Mouse (Mus musculus) limb, embryonic 10.5 days (tissue): ENCODE results near the gene Abca1. TPM values are rescaled to one million over a fixed set of nuclear protein-coding genes. Genes with fewer than 3 reads are reported as not detected.

Experiments used
- DNase-seq: peaks from one replicate; pipeline ENCODE4 v3.0.0-alpha.2; 2017; ENCODE audit warnings: low spot score
- H3K27ac ChIP-seq: fragments of 300-500 bp; sonication (generic); 2 replicates; pipeline ENCODE4 v1.5.1; 2016; ENCODE audit warnings: mild to moderate bottlenecking
- H3K27me3 ChIP-seq: fragments of 300-500 bp; sonication (generic); 2 replicates; pipeline ENCODE4 v1.6.1; 2016; ENCODE audit warnings: low read depth, mild to moderate bottlenecking; ENCODE audit not compliant: poor library complexity, severe bottlenecking
- H3K36me3 ChIP-seq: fragments of 300-500 bp; sonication (generic); 2 replicates; pipeline ENCODE4 v1.6.1; 2016; ENCODE audit warnings: mild to moderate bottlenecking, moderate library complexity
- H3K4me1 ChIP-seq: fragments of 300-500 bp; sonication (generic); 2 replicates; pipeline ENCODE4 v1.6.1; 2016
- H3K4me3 ChIP-seq: fragments of 300-500 bp; sonication (generic); 2 replicates; pipeline ENCODE4 v1.5.1; 2016; ENCODE audit warnings: mild to moderate bottlenecking, moderate library complexity
- H3K9me3 ChIP-seq: fragments of 300-500 bp; sonication (generic); replicated peaks from 2 replicates; pipeline ENCODE4 v1.6.1; 2016; ENCODE audit warnings: mild to moderate bottlenecking
- WGBS: fragments of 180-500 bp; shearing (Covaris S2); methylation state at CpG from one replicate; pipeline ENCODE4 v1.1.7; 2016; 5-methylcytosine and 5-hydroxymethylcytosine counted together
- polyA plus RNA-seq: library from polyadenylated mRNA; unstranded; fragments of >200 nt; fragmentation: Nextera tagmentation; extraction: Ambion mirVana; gene quantifications from 2 replicates; pipeline ENCODE4 v1.2.1, GENCODE M21; 2016

Abca1 gene
- polyA plus RNA-seq, 1 experiment from 2014 or later, result 3.2 TPM

DNA sequence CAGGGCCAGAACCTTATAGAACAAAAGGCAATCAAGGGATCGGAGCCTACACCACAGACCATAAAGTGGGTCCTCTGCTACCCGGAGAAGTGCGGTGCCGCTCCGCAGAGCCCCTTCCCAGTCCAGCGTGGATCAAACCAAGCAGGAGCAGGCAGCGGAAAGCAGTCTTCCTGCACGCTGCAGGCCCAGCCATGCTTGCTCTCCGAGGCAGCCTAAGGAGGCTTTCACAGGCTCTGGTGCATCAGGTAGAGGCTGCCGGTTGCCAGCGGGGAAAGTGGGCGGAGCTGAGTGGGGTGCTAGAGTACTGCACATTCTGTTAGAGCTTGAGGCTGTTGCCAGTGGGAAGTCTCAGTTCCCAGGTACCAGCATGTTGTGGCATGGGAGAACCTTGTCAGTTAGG, 170.4 kb downstream of the Abca1 start, which contains the start of gene Nipsnap3a:
Nipsnap3a (plus strand) TSS at position 25 of the 400 bp plus-strand sequence.
- H3K27me3 ChIP-seq, result no peaks in the 10 kb centered on the region
- H3K9me3 ChIP-seq, result no peaks in the 10 kb centered on the region
- peak within 1 kb of the TSS; percentile 43 for H3K4me3 ChIP-seq
- H3K36me3 ChIP-seq, result no peaks in the 10 kb centered on the region
- H3K27ac ChIP-seq, result peak within 1 kb of the TSS; percentile 66; the same call in 1 of the 2 replicates
- WGBS, result 30% methylated on average over 12 of the region's 12 CpGs
- H3K4me1 ChIP-seq, result peaks cover 6% of the 10 kb centered on the region
- peak; percentile 48 for DNase-seq

DNA sequence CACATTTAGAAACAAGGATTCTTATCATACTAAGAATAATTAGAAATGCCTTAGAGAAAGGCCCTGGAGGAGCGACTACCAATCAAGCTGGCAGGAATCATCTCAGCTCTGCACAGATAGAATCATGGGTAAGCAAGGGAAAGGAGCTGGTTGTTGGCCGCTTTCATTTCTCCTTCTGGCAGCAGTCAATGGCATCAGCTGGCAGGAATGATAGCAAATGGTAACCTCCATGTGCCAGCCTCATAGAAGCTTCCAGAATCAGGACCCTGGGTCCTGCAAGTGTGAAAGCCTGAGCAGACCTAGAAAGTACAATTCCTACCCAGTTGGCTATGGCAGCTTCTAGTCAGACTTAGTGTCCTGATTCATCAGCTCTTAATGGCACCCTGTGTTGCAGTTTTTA, 173.4 kb downstream of the Abca1 start:
- Histone ChIP-seq H3K36me3 (no peaks in the 10 kb centered on the region), H3K4me1 (peaks cover 6% of the 10 kb centered on the region), H3K27ac (no peak overlapping the region), H3K4me3 (no peak overlapping the region), H3K27me3 (no peaks in the 10 kb centered on the region), H3K9me3 (no peaks in the 10 kb centered on the region)
- DNase-seq, result no peak
- WGBS, result 91% methylated on average over 2 of the region's 2 CpGs

DNA sequence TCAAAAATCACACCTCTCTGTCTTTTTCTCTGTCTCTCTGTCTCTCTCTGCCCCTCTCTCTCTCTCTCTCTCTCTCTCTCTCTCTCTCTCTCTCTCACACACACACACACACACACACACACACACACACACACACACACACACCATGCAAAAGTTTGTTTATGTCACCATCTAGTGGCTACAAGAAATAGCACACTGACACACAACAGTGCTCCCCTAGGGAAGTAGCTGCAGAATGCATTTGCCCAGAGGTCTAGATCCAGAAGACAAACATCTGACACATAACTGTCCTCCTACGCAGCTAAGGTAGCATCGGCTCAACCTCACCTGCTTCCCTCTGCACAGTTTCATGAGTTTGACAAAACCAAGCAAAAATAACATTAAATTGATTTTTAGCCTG, 174.5 kb downstream of the Abca1 start:
- no peak for DNase-seq
- Histone ChIP-seq H3K27me3 (no peaks in the 10 kb centered on the region), H3K27ac (no peak overlapping the region), H3K4me3 (no peak overlapping the region), H3K4me1 (peaks cover 6% of the 10 kb centered on the region), H3K9me3 (no peaks in the 10 kb centered on the region), H3K36me3 (no peaks in the 10 kb centered on the region)
- WGBS, result 78% methylated on average over 2 of the region's 2 CpGs

Other genes with a start within 250 kb of the Abca1 start
- gene Olfr272, start 240.7 kb downstream of the Abca1 start, polyA plus RNA-seq, result not detected in 2 replicates
- gene Olfr270, start 195.3 kb downstream of the Abca1 start, polyA plus RNA-seq, result not detected in 2 replicates
- gene Nipsnap3a, start 170.6 kb downstream of the Abca1 start, polyA plus RNA-seq, result not detected in 2 replicates
- gene Nipsnap3b, start 148.0 kb downstream of the Abca1 start, polyA plus RNA-seq, result 59.1 and 62.4 TPM in 2 replicates